Mouse (Mus musculus) limb, embryonic 12.5 days (tissue): ENCODE data around the gene Tmem115. TPM values are rescaled to one million over a fixed set of nuclear protein-coding genes. Genes with fewer than 3 reads are reported as not detected.

Source experiments
- ATAC-seq: fragments of 200-750 bp; cut with Nextera tagmentation; 2 replicates; pipeline ENCODE4 v1.8.0; 2017; ENCODE audit warnings: low read depth, moderate TSS enrichment; ENCODE audit not compliant: insufficient number of reproducible peaks, insufficient read depth, low FRiP score, low TSS enrichment
- H3K27ac ChIP-seq: fragments of 300-500 bp; sonication (generic); 2 replicates; pipeline ENCODE4 v1.5.1; 2016; ENCODE audit warnings: mild to moderate bottlenecking, moderate library complexity
- H3K27me3 ChIP-seq: fragments of 300-500 bp; sonication (generic); 2 replicates; pipeline ENCODE4 v1.6.1; 2016; ENCODE audit warnings: mild to moderate bottlenecking, moderate library complexity
- H3K36me3 ChIP-seq: fragments of 300-500 bp; sonication (generic); 2 replicates; pipeline ENCODE4 v1.6.1; 2016; ENCODE audit warnings: mild to moderate bottlenecking, moderate library complexity
- H3K4me1 ChIP-seq: fragments of 300-500 bp; sonication (generic); replicated peaks from 2 replicates; pipeline ENCODE4 v1.6.1; 2016
- H3K4me2 ChIP-seq: fragments of 300-500 bp; sonication (generic); 2 replicates; pipeline ENCODE4 v1.6.1; 2016; ENCODE audit warnings: mild to moderate bottlenecking, moderate library complexity
- H3K4me3 ChIP-seq: fragments of 300-500 bp; sonication (generic); replicated peaks from 2 replicates; pipeline ENCODE4 v1.5.1; 2016; ENCODE audit warnings: mild to moderate bottlenecking
- H3K9ac ChIP-seq: fragments of 300-500 bp; sonication (generic); replicated peaks from 2 replicates; pipeline ENCODE4 v1.6.1; 2016; ENCODE audit warnings: mild to moderate bottlenecking, moderate library complexity
- H3K9me3 ChIP-seq: fragments of 300-500 bp; sonication (generic); 2 replicates; pipeline ENCODE4 v1.6.1; 2016; ENCODE audit warnings: mild to moderate bottlenecking, moderate library complexity
- WGBS: fragments of 180-500 bp; shearing (Covaris S2); methylation state at CpG from one replicate; pipeline ENCODE4 v1.1.7; 2016; 5-methylcytosine and 5-hydroxymethylcytosine counted together
- polyA plus RNA-seq: library from polyadenylated mRNA; unstranded; fragments of >200 nt; fragmentation: Nextera tagmentation; extraction: Ambion mirVana; gene quantifications from 2 replicates; pipeline ENCODE4 v1.2.1, GENCODE M21; 2016

Tmem115 gene
- polyA plus RNA-seq, 1 experiment from 2014 or later: 47.7 TPM

- no peak overlapping the region for H3K9ac ChIP-seq
- peaks cover 54% of the 10 kb centered on the region for H3K4me1 ChIP-seq
- 80% methylated on average over 14 of the region's 14 CpGs for WGBS
- peaks cover 44% of the 10 kb centered on the region for H3K36me3 ChIP-seq
- no peaks in the 10 kb centered on the region for H3K27me3 ChIP-seq
- no peak overlapping the region for H3K4me2 ChIP-seq
- no peak for ATAC-seq
- no peaks in the 10 kb centered on the region for H3K9me3 ChIP-seq
- no peak overlapping the region for H3K4me3 ChIP-seq
- peak overlapping the region; percentile 83 for H3K27ac ChIP-seq
Measured at GRCm38 (mm10) chr9:107575579-107576356, 42.0 kb downstream of the Tmem115 start.

- Histone ChIP-seq H3K4me2 (peak within 1 kb of the TSS; percentile 56), H3K27me3 (no peaks in the 10 kb centered on the region), H3K36me3 (peaks cover 36% of the 10 kb centered on the region), H3K9me3 (no peaks in the 10 kb centered on the region), H3K9ac (peak within 1 kb of the TSS; percentile 57), H3K27ac (peak within 1 kb of the TSS; percentile 83), H3K4me3 (peak within 1 kb of the TSS; percentile 38), H3K4me1 (peaks cover 53% of the 10 kb centered on the region)
- 23% methylated on average over 16 of the region's 16 CpGs for WGBS
- ATAC-seq: peak; percentile 59
Measured at GRCm38 (mm10) chr9:107576357-107577107, 42.8 kb downstream of the Tmem115 start, which contains the start of gene Hyal1. Gene Hyal1, plus strand, starts transcription at chr9:107576927.

GRCm38 (mm10) chr9:107577871-107578270, 44.1 kb downstream of the Tmem115 start:
- Histone ChIP-seq H3K9me3 (no peaks in the 10 kb centered on the region), H3K4me2 (0 out of 2 replicates have a peak overlapping the region, but pooled peaks have one; percentile 56), H3K4me1 (peaks cover 60% of the 10 kb centered on the region), H3K36me3 (peaks cover 26% of the 10 kb centered on the region), H3K27ac (no peak overlapping the region), H3K4me3 (no peak overlapping the region), H3K27me3 (no peaks in the 10 kb centered on the region), H3K9ac (no peak overlapping the region)
- ATAC-seq: no peak
- WGBS: 92% methylated on average over 10 of the region's 10 CpGs

GRCm38 (mm10) chr9:107578587-107578986, 44.8 kb downstream of the Tmem115 start, which contains the start of gene Naa80:
Gene Naa80, plus strand, starts transcription at chr9:107578887.
- Histone ChIP-seq H3K4me2 (peak within 1 kb of the TSS; percentile 96), H3K27ac (peak within 1 kb of the TSS; percentile 94)

GRCm38 (mm10) chr9:107579023-107579900, 45.5 kb downstream of the Tmem115 start:
- H3K4me3 ChIP-seq: no peak overlapping the region
- peaks cover 27% of the 10 kb centered on the region for H3K36me3 ChIP-seq
- H3K27ac ChIP-seq: peak overlapping the region; percentile 94
- H3K9me3 ChIP-seq: no peaks in the 10 kb centered on the region
- no peak for ATAC-seq
- 96% methylated on average over 14 of the region's 14 CpGs for WGBS
- H3K27me3 ChIP-seq: no peaks in the 10 kb centered on the region
- H3K4me2 ChIP-seq: peak overlapping the region; percentile 96
- peaks cover 60% of the 10 kb centered on the region for H3K4me1 ChIP-seq
- H3K9ac ChIP-seq: 0 out of 2 replicates have a peak overlapping the region, but pooled peaks have one; percentile 82

More at GRCm38 (mm10) chr9:107578587-107578986, 44.8 kb downstream of the Tmem115 start, which contains the start of gene Naa80:
- no peaks in the 10 kb centered on the region for H3K9me3 ChIP-seq
- H3K36me3 ChIP-seq: peaks cover 26% of the 10 kb centered on the region
- peaks cover 60% of the 10 kb centered on the region for H3K4me1 ChIP-seq
- no peak within 1 kb of the TSS for H3K4me3 ChIP-seq
- no peak for ATAC-seq
- 0 out of 2 replicates have a peak within 1 kb of the TSS, but pooled peaks have one; percentile 82 for H3K9ac ChIP-seq
- 75% methylated on average over 3 of the region's 3 CpGs for WGBS
- no peaks in the 10 kb centered on the region for H3K27me3 ChIP-seq

- no peaks in the 10 kb centered on the region for H3K27me3 ChIP-seq
- peaks cover 57% of the 10 kb centered on the region for H3K4me1 ChIP-seq
- peaks cover 19% of the 10 kb centered on the region for H3K36me3 ChIP-seq
- H3K4me3 ChIP-seq: peak within 1 kb of the TSS; percentile 64
- H3K9ac ChIP-seq: peak within 1 kb of the TSS; percentile 82
- peak within 1 kb of the TSS; percentile 96 for H3K4me2 ChIP-seq
- peak within 1 kb of the TSS; percentile 94 for H3K27ac ChIP-seq
- H3K9me3 ChIP-seq: no peaks in the 10 kb centered on the region
- peak; percentile 23; the same call in 1 of the 2 replicates for ATAC-seq
- under 1% methylated on average over 32 of the region's 32 CpGs for WGBS
Measured at GRCm38 (mm10) chr9:107580501-107581317, 47.0 kb downstream of the Tmem115 start, which contains the start of gene Hyal3. Gene Hyal3, plus strand, starts transcription at chr9:107580818.

- peaks cover 19% of the 10 kb centered on the region for H3K36me3 ChIP-seq
- H3K27ac ChIP-seq: no peak overlapping the region
- H3K27me3 ChIP-seq: no peaks in the 10 kb centered on the region
- H3K4me2 ChIP-seq: peak overlapping the region; percentile 96
- peak overlapping the region; percentile 82 for H3K9ac ChIP-seq
- WGBS: 80% methylated on average over 4 of the region's 4 CpGs
- H3K4me1 ChIP-seq: peaks cover 50% of the 10 kb centered on the region
- peak overlapping the region; percentile 64 for H3K4me3 ChIP-seq
- no peak for ATAC-seq
- no peaks in the 10 kb centered on the region for H3K9me3 ChIP-seq
Measured at GRCm38 (mm10) chr9:107581584-107581983, 47.8 kb downstream of the Tmem115 start.

GRCm38 (mm10) chr9:107582509-107583062, 48.8 kb downstream of the Tmem115 start:
- Histone ChIP-seq H3K4me1 (peaks cover 40% of the 10 kb centered on the region), H3K9me3 (no peaks in the 10 kb centered on the region), H3K36me3 (peaks cover 19% of the 10 kb centered on the region), H3K27ac (no peak overlapping the region), H3K4me3 (no peak overlapping the region), H3K9ac (no peak overlapping the region), H3K27me3 (no peaks in the 10 kb centered on the region), H3K4me2 (no peak overlapping the region)
- 88% methylated on average over 7 of the region's 7 CpGs for WGBS
- ATAC-seq: no peak

GRCm38 (mm10) chr9:107583174-107583573, 49.4 kb downstream of the Tmem115 start:
- H3K4me3 ChIP-seq: no peak overlapping the region
- 89% methylated on average over 14 of the region's 14 CpGs for WGBS
- H3K4me2 ChIP-seq: no peak overlapping the region
- no peak for ATAC-seq
- H3K27me3 ChIP-seq: no peaks in the 10 kb centered on the region
- H3K9me3 ChIP-seq: no peaks in the 10 kb centered on the region
- H3K4me1 ChIP-seq: peaks cover 36% of the 10 kb centered on the region
- no peak overlapping the region for H3K27ac ChIP-seq
- peaks cover 19% of the 10 kb centered on the region for H3K36me3 ChIP-seq
- no peak overlapping the region for H3K9ac ChIP-seq

- WGBS: 90% methylated on average over 5 of the region's 5 CpGs
- Histone ChIP-seq H3K4me2 (no peak overlapping the region), H3K27ac (no peak overlapping the region), H3K36me3 (peaks cover 39% of the 10 kb centered on the region), H3K4me3 (no peak overlapping the region), H3K9ac (no peak overlapping the region), H3K9me3 (no peaks in the 10 kb centered on the region), H3K27me3 (no peaks in the 10 kb centered on the region), H3K4me1 (peaks cover 18% of the 10 kb centered on the region)
- ATAC-seq: no peak
Measured at GRCm38 (mm10) chr9:107586504-107586903, 52.8 kb downstream of the Tmem115 start.
